Mouse (Mus musculus) Patski (cell line): ENCODE results near the gene Tmem126b. TPM values are rescaled to one million over a fixed set of nuclear protein-coding genes. Genes with fewer than 3 reads are reported as not detected.

ENCODE experiments used
- ATAC-seq: fragments of 100-300 bp; one replicate; pipeline ENCODE4 v1.8.0; 2021
- CTCF ChIA-PET: fragments of 350-600 bp; sonication (Branson Sonifier 250); formaldehyde crosslinking; loops from one replicate; lab custom pipeline; 2022; ENCODE audit warnings: inconsistent platforms; lab: Charles Lee
- POLR2A ChIA-PET: fragments of 350-600 bp; sonication (Branson Sonifier 250); formaldehyde crosslinking; loops from one replicate; lab custom pipeline; 2022; ENCODE audit warnings: antibody characterized with exemption, inconsistent platforms; lab: Charles Lee
- DNase-seq: peaks from one replicate; pipeline ENCODE4 v3.0.0-alpha.2; 2011; ENCODE audit warnings: low read depth, low spot score
- H3K27me3 ChIP-seq: fragments of 371-371 bp; one replicate; pipeline ENCODE4 v1.5.1; 2021
- CTCF ChIP-seq: fragments of 100-300 bp; IDR thresholded peaks from one replicate; pipeline ENCODE4 v1.5.1; 2021
- in situ Hi-C: fragments of 300-500 bp; cut with MboI; formaldehyde crosslinking; loops from 3 replicates; pipeline ENCODE4 v1.11.1; 2018; ENCODE audit warnings: low pct_unique_long_range_greater_than_20kb, mixed read lengths
- polyA plus RNA-seq: library from polyadenylated mRNA; unstranded; gene quantifications from one replicate; pipeline ENCODE4 v1.2.3, GENCODE M21; 2021

The Tmem126b gene
- polyA plus RNA-seq = 12.9 TPM

- in situ Hi-C loops = no loop called here
- ATAC-seq (peak; percentile 100), DNase-seq (peak; percentile 87)
- CTCF ChIA-PET = no interaction called here
- peaks cover 7% of the 10 kb centered on the region for H3K27me3 ChIP-seq
- no peak for TF ChIP-seq CTCF
- POLR2A ChIA-PET = no interaction called here
These were observed at the start of gene Tmem126b for GRCm38 (mm10) chr7:90475793-90476312. Tmem126b (minus strand) TSS chr7:90476001.

- peaks cover 19% of the 10 kb centered on the region for H3K27me3 ChIP-seq
- CTCF ChIA-PET = interaction anchor here (0.7 to 1.4 kb wide), 2 partner anchors 169 to 714 kb away, joined by 3 to 5 read pairs; no protein-coding TSS in a partner anchor
- POLR2A ChIA-PET = no interaction called here
- ATAC-seq (no peak), DNase-seq (no peak)
- peak; percentile 50 for TF ChIP-seq CTCF
- in situ Hi-C loops = loop anchor here (5.0 kb wide), 1 partner anchor 720 kb away; no protein-coding TSS in a partner anchor
These were observed 36.5 kb upstream of the Tmem126b start for GRCm38 (mm10) chr7:90512293-90512692.

- ChIA-PET CTCF (interaction anchor here (0.8 to 2.0 kb wide), 2 partner anchors 307 to 719 kb away, joined by 3 to 4 read pairs; no protein-coding TSS in a partner anchor), POLR2A (no interaction called here)
- no peak for ATAC-seq
- peaks cover 36% of the 10 kb centered on the region for H3K27me3 ChIP-seq
- in situ Hi-C loops = no loop called here
- DNase-seq = no peak
- no peak for TF ChIP-seq CTCF
These were observed 32.3 kb upstream of the Tmem126b start for GRCm38 (mm10) chr7:90508124-90508523.

- CTCF ChIA-PET = interaction anchor here (1.1 kb wide), 1 partner anchor 10 kb away, joined by 3 read pairs; no protein-coding TSS in a partner anchor
- no peak for TF ChIP-seq CTCF
- in situ Hi-C loops = no loop called here
- DNase-seq (no peak), ATAC-seq (no peak)
- POLR2A ChIA-PET = no interaction called here
- H3K27me3 ChIP-seq = peaks cover 7% of the 10 kb centered on the region
These were observed 6.8 kb upstream of the Tmem126b start for GRCm38 (mm10) chr7:90482607-90483006.

GRCm38 (mm10) chr7:90476313-90477245 lies 778 bp upstream of the Tmem126b start, which contains the start of gene Dlg2:
Dlg2 (plus strand) TSS chr7:90476672.
- peaks cover 7% of the 10 kb centered on the region for H3K27me3 ChIP-seq
- in situ Hi-C loops = no loop called here
- ATAC-seq (peak; percentile 40), DNase-seq (no peak)
- POLR2A ChIA-PET = no interaction called here
- CTCF ChIA-PET = no interaction called here
- TF ChIP-seq CTCF = no peak

GRCm38 (mm10) chr7:90473511-90473910 lies 2.3 kb downstream of the Tmem126b start:
- CTCF ChIA-PET = no interaction called here
- no peaks in the 10 kb centered on the region for H3K27me3 ChIP-seq
- ATAC-seq = no peak
- TF ChIP-seq CTCF = no peak
- in situ Hi-C loops = no loop called here
- DNase-seq = no peak
- POLR2A ChIA-PET = no interaction called here

GRCm38 (mm10) chr7:90461441-90461840 lies 14.4 kb downstream of the Tmem126b start:
- DNase-seq (no peak), ATAC-seq (no peak)
- ChIA-PET POLR2A (interaction anchor here (1.9 kb wide), 1 partner anchor 18 kb away, joined by 5 read pairs; the partner anchor contains the start of gene Crebzf), CTCF (no interaction called here)
- no peaks in the 10 kb centered on the region for H3K27me3 ChIP-seq
- in situ Hi-C loops = no loop called here
- no peak for TF ChIP-seq CTCF

- ATAC-seq (no peak), DNase-seq (no peak)
- ChIA-PET CTCF (no interaction called here), POLR2A (interaction anchor here (1.9 kb wide), 1 partner anchor 17 kb away, joined by 5 read pairs; the partner anchor contains the start of gene Crebzf)
- no peak for TF ChIP-seq CTCF
- in situ Hi-C loops = no loop called here
- no peaks in the 10 kb centered on the region for H3K27me3 ChIP-seq
These were observed 14.9 kb downstream of the Tmem126b start for GRCm38 (mm10) chr7:90460930-90461329.

GRCm38 (mm10) chr7:90460330-90460729 lies 15.5 kb downstream of the Tmem126b start:
- no peaks in the 10 kb centered on the region for H3K27me3 ChIP-seq
- ATAC-seq = no peak
- no peak for DNase-seq
- CTCF ChIA-PET = no interaction called here
- POLR2A ChIA-PET = interaction anchor here (1.9 kb wide), 1 partner anchor 17 kb away, joined by 5 read pairs; the partner anchor contains the start of gene Crebzf
- TF ChIP-seq CTCF = no peak
- in situ Hi-C loops = no loop called here

- ATAC-seq (peak; percentile 4), DNase-seq (no peak)
- H3K27me3 ChIP-seq = no peaks in the 10 kb centered on the region
- TF ChIP-seq CTCF = no peak
- CTCF ChIA-PET = no interaction called here
- in situ Hi-C loops = no loop called here
- POLR2A ChIA-PET = interaction anchor here (1.9 kb wide), 1 partner anchor 14 kb away, joined by 9 read pairs; the partner anchor contains the start of gene Crebzf
These were observed 18.3 kb downstream of the Tmem126b start for GRCm38 (mm10) chr7:90457517-90457916.
